Mouse (Mus musculus): ENCODE measurements at regions not wholly inside any gene's neighbourhood (a gene's known extent, or its start where the extent isn't known, plus 50 kb on each side); places are given as distances from the start of the nearest gene placed in this dataset.

DNA sequence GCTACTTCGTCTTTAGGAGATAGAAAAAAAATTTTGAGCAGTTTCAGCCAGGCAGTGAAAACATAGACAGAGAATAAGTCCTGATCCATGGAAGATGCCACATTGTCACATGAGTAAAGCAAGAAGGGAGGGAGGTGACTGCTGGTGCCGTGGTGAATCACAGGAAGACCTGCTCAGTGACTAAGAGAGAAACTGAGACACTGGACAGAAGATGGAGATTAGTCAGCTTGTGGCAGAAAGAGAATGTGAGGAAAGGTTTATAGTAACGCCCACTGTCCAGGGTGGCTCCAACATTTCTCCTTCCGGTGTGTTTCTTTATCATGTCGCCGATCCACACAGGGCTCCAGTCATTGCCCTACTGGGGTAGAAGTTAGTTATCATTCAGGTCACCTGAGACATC lies 339.6 kb downstream of the Foxa2 start:
- TF ChIP-seq CTCF (IDR thresholded peaks at IDR 0.05; ENCODE audit: extremely low read depth, insufficient read length, insufficient replicate concordance, low read depth, low read length) (no peak), POLR2A (IDR thresholded peaks at IDR 0.05; ENCODE audit: low read depth, low read length) (no peak)
